Mouse (Mus musculus) gastrocnemius, postnatal 25 days (tissue): ENCODE data around the gene Clec16a. TPM values are rescaled to one million over a fixed set of nuclear protein-coding genes. Genes with fewer than 3 reads are reported as not detected.

Experiments used
- DNase-seq: peaks from one replicate; pipeline ENCODE4 v3.0.0; 2022
- total RNA-seq, 2 experiments: library from RNA; stranded (reverse); gene quantifications; 1 replicate in 1 of 2; 2 replicates in 1 of 2; pipeline ENCODE4 v1.2.3; 2021

Gene Clec16a
- total RNA-seq, 2 experiments from 2014 or later: 51.2 to 62.2 TPM

- no peak for DNase-seq
Measured at GRCm38 (mm10) chr16:10675612-10676011, 130.5 kb downstream of the Clec16a start.

DNA sequence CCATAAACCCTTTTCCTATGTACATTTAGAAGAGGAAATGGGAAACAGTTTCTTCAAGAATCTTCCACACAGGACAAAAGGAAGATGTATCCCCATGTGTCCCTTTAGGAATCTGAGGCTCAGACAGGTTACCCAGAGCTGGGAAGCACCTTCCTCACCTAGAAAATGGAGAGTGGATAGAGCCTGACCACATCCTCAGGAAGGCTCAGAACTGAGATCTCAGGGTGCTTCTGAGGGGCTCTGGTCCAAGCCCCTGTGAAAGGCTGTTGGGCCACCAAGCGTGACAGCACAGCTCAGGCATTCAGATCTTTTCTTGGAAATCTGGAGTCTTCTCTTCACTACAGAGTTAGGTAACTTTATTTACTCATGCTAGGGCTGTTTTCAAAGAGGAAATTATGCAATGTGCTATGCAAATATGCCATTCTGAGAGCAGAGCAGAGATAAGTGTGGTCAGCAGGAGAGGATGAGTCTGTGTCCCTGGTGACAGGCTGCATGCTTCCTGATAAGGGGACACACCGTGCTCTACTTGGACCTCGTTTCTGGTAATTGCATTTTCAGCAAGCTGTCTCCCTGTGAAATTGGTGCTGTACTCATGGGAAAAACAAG is 131.4 kb downstream of the Clec16a start:
- DNase-seq: no peak

DNA sequence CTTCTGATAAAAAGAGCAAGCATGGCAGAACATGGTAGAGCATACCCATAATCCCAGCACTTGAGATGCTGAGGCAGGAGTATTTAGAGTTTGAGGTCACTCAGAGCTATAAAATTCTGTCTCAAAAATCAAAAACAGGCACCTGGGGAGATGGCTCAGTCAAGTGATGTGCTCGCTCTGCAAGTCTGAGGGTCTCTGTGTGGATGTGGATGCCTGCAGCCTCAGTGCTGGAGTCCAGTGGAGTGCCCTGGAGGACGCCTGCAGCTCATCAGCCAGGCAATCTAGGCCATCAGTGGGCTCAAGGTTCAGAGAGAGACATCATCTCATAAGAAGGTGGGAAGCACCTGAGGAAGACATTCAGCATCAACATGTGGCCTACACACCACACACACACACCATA is 137.4 kb downstream of the Clec16a start:
- no peak for DNase-seq

DNA sequence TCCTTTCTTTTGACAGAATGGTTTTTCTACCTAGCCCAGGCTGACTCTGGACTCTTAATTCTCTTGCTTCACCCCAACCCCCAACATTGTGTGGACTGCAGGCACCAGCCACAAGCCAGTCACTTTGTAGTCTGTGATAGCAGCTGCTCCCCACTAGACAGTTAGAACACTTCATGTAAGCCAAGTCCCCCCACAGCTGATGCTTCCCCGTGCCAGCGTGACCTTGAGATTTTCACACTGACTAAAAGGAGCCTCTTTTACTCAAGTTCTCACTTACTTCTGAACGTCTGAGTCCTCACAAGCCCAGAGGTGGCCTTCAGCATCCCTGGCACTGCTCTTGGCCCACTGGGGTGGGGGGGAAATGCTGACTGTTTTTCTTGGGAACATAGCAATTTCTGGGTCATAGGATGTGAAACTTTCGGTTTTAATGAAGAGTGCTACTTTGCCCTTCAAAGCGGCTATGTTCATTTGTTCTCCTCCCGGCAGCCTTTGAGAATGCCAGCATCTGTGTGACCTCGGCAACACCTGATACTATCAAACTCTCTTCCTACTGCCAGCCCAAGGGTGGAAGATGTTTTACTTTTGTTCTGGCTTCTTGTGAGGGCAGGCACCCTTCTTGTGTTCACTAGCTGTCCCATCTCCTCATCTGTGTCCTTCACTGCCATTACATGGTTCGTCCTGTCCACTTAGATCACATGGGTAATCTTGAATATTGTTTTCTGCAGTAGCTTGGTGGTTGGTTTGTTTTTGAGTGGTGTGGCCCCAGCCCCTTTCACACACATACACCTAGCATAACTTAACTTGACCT is 138.3 kb downstream of the Clec16a start:
- no peak for DNase-seq

- DNase-seq: no peak
Measured at GRCm38 (mm10) chr16:10689748-10690318, 144.7 kb downstream of the Clec16a start.

- no peak for DNase-seq
Measured at GRCm38 (mm10) chr16:10690442-10690841, 145.3 kb downstream of the Clec16a start.

- DNase-seq: no peak
Measured at GRCm38 (mm10) chr16:10691705-10692104, 146.6 kb downstream of the Clec16a start.

DNA sequence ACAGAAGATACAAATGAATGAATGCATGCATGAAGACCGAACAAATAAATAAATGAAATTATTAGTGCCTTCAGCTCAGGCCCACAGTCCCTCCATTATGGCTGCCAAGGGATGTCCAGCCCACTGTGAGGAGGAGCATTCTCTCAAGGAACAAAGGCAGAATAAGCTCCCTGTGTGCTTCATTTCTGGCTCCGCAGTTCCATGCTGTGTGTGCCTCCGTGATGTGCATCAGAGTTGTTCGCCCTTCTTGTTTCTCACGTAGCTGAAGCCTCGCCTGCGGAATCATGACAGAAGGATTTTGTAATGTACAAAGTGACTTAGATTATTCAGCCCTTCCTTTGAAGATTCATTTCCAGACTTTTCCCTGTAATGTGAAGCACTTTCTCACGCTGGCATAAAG is 147.7 kb downstream of the Clec16a start:
- no peak for DNase-seq

GRCm38 (mm10) chr16:10693424-10693823 is 148.3 kb downstream of the Clec16a start:
- DNase-seq: no peak

- DNase-seq: no peak
Measured at GRCm38 (mm10) chr16:10694414-10694851, 149.3 kb downstream of the Clec16a start.

GRCm38 (mm10) chr16:10697861-10698659 is 152.9 kb downstream of the Clec16a start:
- no peak for DNase-seq

DNA sequence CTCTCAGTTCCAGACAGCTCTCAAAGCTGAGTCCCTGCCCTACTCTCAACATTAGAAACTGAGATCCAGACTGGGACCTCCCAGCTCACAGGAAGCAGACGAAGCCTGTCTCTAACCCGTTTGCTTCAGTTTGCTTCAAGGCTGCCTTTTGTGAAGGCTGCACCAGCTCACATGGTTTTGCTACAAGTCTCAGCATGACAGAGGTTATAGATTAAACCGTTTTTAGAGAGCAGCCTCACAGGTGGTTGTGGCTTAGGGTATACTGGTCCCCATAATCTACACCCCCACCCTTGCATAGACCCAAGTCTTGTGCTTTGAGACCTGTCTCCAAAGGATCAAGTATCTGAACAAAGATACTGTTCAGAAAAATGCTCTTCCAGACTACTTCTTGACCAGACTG is 154.2 kb downstream of the Clec16a start:
- DNase-seq: no peak

GRCm38 (mm10) chr16:10700160-10700559 is 155.0 kb downstream of the Clec16a start:
- DNase-seq: no peak

- DNase-seq: no peak
Measured at GRCm38 (mm10) chr16:10702399-10702798, 157.3 kb downstream of the Clec16a start.

DNA sequence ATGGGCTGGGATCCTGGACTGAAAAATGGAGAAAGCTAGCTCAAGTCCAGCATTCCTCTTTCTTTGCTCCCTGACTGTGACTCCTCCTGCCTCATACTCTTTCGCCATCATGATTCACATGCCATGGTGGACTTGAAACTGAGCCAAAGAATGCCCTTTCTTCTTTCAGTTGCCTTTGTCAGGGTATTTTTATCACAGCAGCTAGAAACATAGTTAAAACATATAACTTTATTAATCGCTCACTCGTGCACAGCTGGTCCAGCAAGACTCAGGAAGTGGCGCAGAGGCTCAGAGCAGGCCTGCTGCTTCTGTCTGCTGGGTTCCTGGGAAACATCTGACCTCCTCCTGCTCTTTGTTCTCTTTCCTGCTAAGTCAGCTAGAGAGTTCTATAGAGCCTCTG is 158.8 kb downstream of the Clec16a start:
- no peak for DNase-seq

DNA sequence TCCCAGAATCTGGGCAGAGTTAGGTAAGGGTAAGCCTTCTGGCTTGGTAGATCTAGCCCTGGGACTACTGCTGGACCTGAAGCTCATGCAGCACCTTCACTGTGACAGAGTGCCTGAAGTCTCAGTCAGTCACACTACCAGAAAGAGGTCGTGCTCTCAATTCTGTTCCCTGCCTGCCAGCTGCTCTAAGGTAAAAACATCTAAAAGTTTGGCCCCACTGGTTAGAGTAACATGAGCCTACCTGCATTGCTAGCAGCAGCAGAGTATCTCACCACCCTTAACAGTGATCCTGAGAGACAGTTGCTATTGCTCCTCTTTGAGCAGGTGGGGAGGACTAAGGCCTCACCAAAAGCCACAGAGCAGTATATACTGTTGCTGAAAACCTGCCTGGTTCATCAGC is 160.3 kb downstream of the Clec16a start:
- DNase-seq: no peak

GRCm38 (mm10) chr16:10711524-10711923 is 166.4 kb downstream of the Clec16a start:
- DNase-seq: no peak

DNA sequence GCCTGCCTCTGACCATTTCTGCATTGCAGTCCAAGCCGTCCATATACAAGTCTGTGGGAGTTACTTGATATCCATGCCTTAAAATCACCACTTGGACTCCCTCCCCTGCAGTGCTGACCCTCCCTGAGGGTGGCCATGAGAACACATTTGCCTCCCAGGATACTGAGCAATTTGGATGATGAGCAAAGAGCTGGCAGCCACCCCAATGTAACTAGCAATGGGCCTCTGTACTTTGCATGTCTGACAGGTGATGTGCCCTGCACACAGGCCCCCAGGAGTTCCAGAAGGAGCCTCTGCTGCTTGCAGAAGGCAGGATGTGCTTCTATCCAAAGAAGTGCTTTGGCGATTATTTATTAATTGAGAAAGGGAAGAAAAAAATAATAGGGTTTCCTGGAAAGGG is 167.9 kb downstream of the Clec16a start:
- no peak for DNase-seq

DNA sequence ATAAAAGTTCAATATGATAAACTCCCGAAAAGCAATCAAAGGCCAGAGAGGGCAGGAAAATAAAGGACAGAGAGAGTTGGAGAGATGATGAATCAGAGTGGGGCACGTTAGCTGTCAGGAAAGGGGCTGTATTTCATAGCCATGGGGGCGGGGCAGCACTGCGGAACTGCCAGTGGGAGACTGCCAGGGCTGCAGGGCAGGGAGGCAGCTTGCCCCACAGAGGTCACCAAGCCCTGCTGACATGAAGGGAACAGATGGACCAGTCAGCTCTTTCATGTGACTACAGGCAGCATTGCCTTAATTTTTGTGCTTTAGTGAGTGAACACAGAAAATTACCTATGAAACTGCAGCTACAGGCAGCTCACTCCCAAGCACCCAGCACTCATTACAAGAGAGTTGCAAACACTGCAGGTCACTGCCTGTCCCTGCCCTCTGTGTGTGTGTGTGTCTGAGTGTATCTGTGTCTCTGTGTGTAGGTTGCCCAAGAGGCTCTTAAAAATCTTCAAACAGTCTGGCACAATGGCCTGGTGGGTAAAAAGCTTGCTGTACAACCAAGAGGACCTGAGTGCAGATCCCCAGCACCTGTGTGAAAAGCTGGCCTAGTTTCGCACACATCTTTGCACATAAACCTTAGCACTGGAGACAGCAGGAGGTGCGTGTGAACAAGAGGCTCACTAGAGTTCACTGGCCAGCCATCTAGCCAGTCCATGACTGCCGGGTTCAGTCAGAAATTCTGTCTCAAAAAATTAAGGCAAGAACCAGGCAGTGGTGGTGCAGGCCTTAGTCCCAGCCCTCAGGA is 168.5 kb downstream of the Clec16a start:
- peak; percentile 67 for DNase-seq

DNA sequence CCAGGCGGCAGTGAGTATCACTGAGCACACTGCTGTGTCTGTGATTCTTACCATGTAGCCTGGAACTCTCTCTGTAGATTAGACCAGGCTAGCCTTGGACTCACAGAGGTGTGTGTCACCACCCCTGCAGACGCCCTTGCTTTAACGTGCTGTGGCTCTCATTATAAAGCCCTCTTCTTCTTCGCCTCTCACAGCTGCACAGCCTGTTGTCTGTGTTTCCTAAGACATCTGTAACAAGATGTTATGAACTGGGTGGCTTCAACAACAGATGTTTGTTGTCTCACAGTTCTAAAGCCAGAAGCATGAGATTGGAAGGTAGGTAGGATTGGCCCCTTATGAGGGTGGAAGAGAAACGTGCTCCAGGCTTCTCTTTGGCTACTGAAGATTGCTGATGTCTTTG is 170.1 kb downstream of the Clec16a start:
- no peak for DNase-seq

- no peak for DNase-seq
Measured at GRCm38 (mm10) chr16:10715632-10716031, 170.5 kb downstream of the Clec16a start.

GRCm38 (mm10) chr16:10716696-10717095 is 171.6 kb downstream of the Clec16a start:
- no peak for DNase-seq
